Mouse (Mus musculus) myocyte (in vitro differentiated cells): Measurements from ENCODE around the gene Fto. TPM values are rescaled to one million over a fixed set of nuclear protein-coding genes. Genes with fewer than 3 reads are reported as not detected.
A peak's percentile ranks its signal among the peaks of the same experiment; 100 is the strongest.

ENCODE experiments used
- H3K27me3 ChIP-seq: one replicate; pipeline ENCODE4 v1.6.1; 2011; ENCODE audit not compliant: control insufficient read depth, insufficient read depth, insufficient read length
- H3K36me3 ChIP-seq: one replicate; pipeline ENCODE4 v1.6.1; 2011; ENCODE audit not compliant: control insufficient read depth, insufficient read depth
- H3K4me2 ChIP-seq: one replicate; pipeline ENCODE4 v1.6.1; 2011; ENCODE audit warnings: low read depth, control low read depth
- H3K4me3 ChIP-seq: one replicate; pipeline ENCODE4 v1.5.1; 2011; ENCODE audit warnings: mild to moderate bottlenecking, control low read depth, moderate library complexity
- H3K79me2 ChIP-seq: one replicate; pipeline ENCODE4 v1.6.1; 2011; ENCODE audit not compliant: control insufficient read depth, insufficient read depth
- H3ac ChIP-seq: one replicate; pipeline ENCODE4 v1.6.1; 2011; ENCODE audit not compliant: control insufficient read depth, insufficient read length
- CEBPB ChIP-seq: IDR thresholded peaks from 2 replicates; pipeline ENCODE4 v1.6.1; 2011; ENCODE audit warnings: mild to moderate bottlenecking, moderate library complexity; ENCODE audit not compliant: poor library complexity, insufficient read depth, severe bottlenecking
- E2F4 ChIP-seq: IDR thresholded peaks from one replicate; pipeline ENCODE4 v1.6.1; 2011; ENCODE audit warnings: mild to moderate bottlenecking, control low read depth, moderate library complexity; ENCODE audit not compliant: insufficient read depth
- MAX ChIP-seq: IDR thresholded peaks from one replicate; pipeline ENCODE4 v1.6.1; 2011; ENCODE audit warnings: low read depth, mild to moderate bottlenecking, control low read depth
- MYOD1 ChIP-seq, 3 experiments: IDR thresholded peaks; one replicate each; pipeline ENCODE4 v1.6.1; 2011; ENCODE audit warnings: control low read depth in 2 of 3, low read depth in 2 of 3, mild to moderate bottlenecking in 2 of 3, moderate library complexity in 1 of 3; ENCODE audit not compliant: insufficient read length in 2 of 3, control insufficient read depth in 1 of 3
- MYOG ChIP-seq, 3 experiments: IDR thresholded peaks; one replicate each; pipeline ENCODE4 v1.6.1; 2011; ENCODE audit warnings: control low read depth in 2 of 3, low read depth in 2 of 3, mild to moderate bottlenecking in 2 of 3; ENCODE audit not compliant: insufficient read length in 2 of 3, control insufficient read depth in 1 of 3, insufficient read depth in 1 of 3
- POLR2A ChIP-seq: IDR thresholded peaks from one replicate; pipeline ENCODE4 v1.6.1; 2011; ENCODE audit warnings: low read depth, mild to moderate bottlenecking, control low read depth, moderate library complexity; ENCODE audit not compliant: insufficient read length
- POLR2AphosphoS2 ChIP-seq: IDR thresholded peaks from one replicate; pipeline ENCODE4 v1.6.1; 2011; ENCODE audit warnings: low read depth, control low read depth; ENCODE audit not compliant: insufficient read length
- REST ChIP-seq: IDR thresholded peaks from one replicate; pipeline ENCODE4 v1.6.1; 2011; ENCODE audit warnings: mild to moderate bottlenecking, control low read depth, moderate library complexity; ENCODE audit not compliant: insufficient read depth, insufficient read length
- SRF ChIP-seq: IDR thresholded peaks from one replicate; pipeline ENCODE4 v1.6.1; 2011; ENCODE audit warnings: low read depth; ENCODE audit not compliant: control insufficient read depth, insufficient read length
- TCF12 ChIP-seq: IDR thresholded peaks from one replicate; pipeline ENCODE4 v1.6.1; 2011; ENCODE audit warnings: mild to moderate bottlenecking, control low read depth; ENCODE audit not compliant: poor library complexity, insufficient read depth, severe bottlenecking
- TCF3 ChIP-seq: IDR thresholded peaks from one replicate; pipeline ENCODE4 v1.6.1; 2011; ENCODE audit warnings: low read depth, control low read depth; ENCODE audit not compliant: insufficient read length
- USF1 ChIP-seq: IDR thresholded peaks from one replicate; pipeline ENCODE4 v1.6.1; 2011; ENCODE audit warnings: low read depth, mild to moderate bottlenecking, control low read depth, moderate library complexity
- polyA plus RNA-seq: library from polyadenylated mRNA; unstranded; fragments of >200 nt; fragmentation: generic; extraction: Trizol; gene quantifications from one replicate; pipeline ENCODE4 v1.2.1, GENCODE M21; 2012; ENCODE audit warnings: missing spikeins

The Fto gene
- polyA plus RNA-seq, 1 experiment = 74.1 TPM

- TF ChIP-seq E2F4 = no peak
- TF ChIP-seq CEBPB = no peak
- TF ChIP-seq POLR2A = no peak
- TF ChIP-seq TCF12 = no peak
- no peak for TF ChIP-seq USF1
- no peak for TF ChIP-seq POLR2AphosphoS2
- TF ChIP-seq MYOD1 (IDR thresholded peaks at IDR 0.05; ENCODE audit: control insufficient read depth in 1 of 3, insufficient read length in 2 of 3, low read depth in 2 of 3) = no peak
- no peak for TF ChIP-seq REST
- TF ChIP-seq MYOG (IDR thresholded peaks at IDR 0.05; ENCODE audit: control insufficient read depth in 1 of 3, insufficient read depth in 1 of 3, insufficient read length in 2 of 3, low read depth in 2 of 3) = no peak
- TF ChIP-seq MAX = no peak
- no peak for TF ChIP-seq TCF3
- TF ChIP-seq SRF = no peak
- no peaks in the 10 kb centered on the region for H3K36me3 ChIP-seq
- no peak overlapping the region for H3K4me2 ChIP-seq
- H3K4me3 ChIP-seq = no peak overlapping the region
- H3K79me2 ChIP-seq = no peaks in the 10 kb centered on the region
- H3ac ChIP-seq = no peak overlapping the region
- no peaks in the 10 kb centered on the region for H3K27me3 ChIP-seq
These were observed 122.7 kb downstream of the Fto start for GRCm38 (mm10) chr8:91436036-91436435.

- TF ChIP-seq SRF (no peak), MYOD1 (IDR thresholded peaks at IDR 0.05; ENCODE audit: control insufficient read depth in 1 of 3, insufficient read length in 2 of 3, low read depth in 2 of 3) (peak in 1 of 3 experiments; percentile 5)
- no peak overlapping the region for H3K4me2 ChIP-seq
- H3K36me3 ChIP-seq = no peaks in the 10 kb centered on the region
- H3K4me3 ChIP-seq = no peak overlapping the region
- H3K27me3 ChIP-seq = no peaks in the 10 kb centered on the region
- H3K79me2 ChIP-seq = peaks cover 4% of the 10 kb centered on the region
- no peak overlapping the region for H3ac ChIP-seq
These were observed 130.6 kb downstream of the Fto start for GRCm38 (mm10) chr8:91443911-91444310.

- Histone ChIP-seq H3ac (no peak overlapping the region), H3K27me3 (no peaks in the 10 kb centered on the region), H3K36me3 (no peaks in the 10 kb centered on the region), H3K4me3 (no peak overlapping the region), H3K4me2 (no peak overlapping the region), H3K79me2 (peaks cover 4% of the 10 kb centered on the region)
- TF ChIP-seq MYOG (IDR thresholded peaks at IDR 0.05; ENCODE audit: control insufficient read depth in 1 of 3, insufficient read depth in 1 of 3, insufficient read length in 2 of 3, low read depth in 2 of 3) = no peak
- TF ChIP-seq MYOD1 (IDR thresholded peaks at IDR 0.05; ENCODE audit: control insufficient read depth in 1 of 3, insufficient read length in 2 of 3, low read depth in 2 of 3) = peak in 2 of 3 experiments; percentile 20 to 44
These were observed 131.5 kb downstream of the Fto start for GRCm38 (mm10) chr8:91444636-91445410.

- H3K79me2 ChIP-seq = peaks cover 4% of the 10 kb centered on the region
- H3ac ChIP-seq = no peak overlapping the region
- no peaks in the 10 kb centered on the region for H3K36me3 ChIP-seq
- no peaks in the 10 kb centered on the region for H3K27me3 ChIP-seq
- TF ChIP-seq SRF (no peak), E2F4 (no peak), USF1 (no peak), MYOG (IDR thresholded peaks at IDR 0.05; ENCODE audit: control insufficient read depth in 1 of 3, insufficient read depth in 1 of 3, insufficient read length in 2 of 3, low read depth in 2 of 3) (no peak), POLR2A (no peak), CEBPB (no peak), TCF12 (no peak), POLR2AphosphoS2 (no peak), TCF3 (no peak), MAX (no peak), MYOD1 (IDR thresholded peaks at IDR 0.05; ENCODE audit: control insufficient read depth in 1 of 3, insufficient read length in 2 of 3, low read depth in 2 of 3) (no peak), REST (no peak)
- H3K4me2 ChIP-seq = no peak overlapping the region
- H3K4me3 ChIP-seq = no peak overlapping the region
These were observed 132.2 kb downstream of the Fto start for GRCm38 (mm10) chr8:91445516-91445915.

GRCm38 (mm10) chr8:91446008-91446407 lies 132.7 kb downstream of the Fto start:
- Histone ChIP-seq H3K27me3 (no peaks in the 10 kb centered on the region), H3K4me3 (no peak overlapping the region), H3ac (no peak overlapping the region), H3K36me3 (no peaks in the 10 kb centered on the region), H3K4me2 (no peak overlapping the region), H3K79me2 (peaks cover 4% of the 10 kb centered on the region)
- no peak for TF ChIP-seq TCF3
- TF ChIP-seq POLR2AphosphoS2 = no peak
- TF ChIP-seq TCF12 = no peak
- no peak for TF ChIP-seq MAX
- TF ChIP-seq SRF = no peak
- TF ChIP-seq MYOD1 (IDR thresholded peaks at IDR 0.05; ENCODE audit: control insufficient read depth in 1 of 3, insufficient read length in 2 of 3, low read depth in 2 of 3) = no peak
- TF ChIP-seq E2F4 = no peak
- TF ChIP-seq POLR2A = no peak
- TF ChIP-seq CEBPB = no peak
- no peak for TF ChIP-seq MYOG (IDR thresholded peaks at IDR 0.05; ENCODE audit: control insufficient read depth in 1 of 3, insufficient read depth in 1 of 3, insufficient read length in 2 of 3, low read depth in 2 of 3)
- no peak for TF ChIP-seq REST
- no peak for TF ChIP-seq USF1
